Mouse (Mus musculus) heart, embryonic 14.5 days (tissue): Measurements from ENCODE around the gene Fgfr2. TPM values are rescaled to one million over a fixed set of nuclear protein-coding genes. Genes with fewer than 3 reads are reported as not detected.

Source experiments
- ATAC-seq: fragments of 200-750 bp; cut with Nextera tagmentation; 2 replicates; pipeline ENCODE4 v1.8.0; 2017; ENCODE audit warnings: low read depth, moderate TSS enrichment; ENCODE audit not compliant: insufficient number of reproducible peaks, insufficient read depth, low FRiP score
- H3K27ac ChIP-seq, 2 experiments: fragments of 200-500 bp in 1 of 2; fragments of 300-500 bp in 1 of 2; sonication (generic) in 1 of 2; replicated peaks in 1 of 2; 2 replicates each; pipeline ENCODE4 v1.5.1; 2012 to 2014; ENCODE audit warnings: low read depth in 2 of 2, low read length in 2 of 2, control low read depth in 1 of 2, mild to moderate bottlenecking in 1 of 2, mixed read lengths in 1 of 2; ENCODE audit not compliant: control insufficient read depth in 1 of 2, insufficient read depth in 1 of 2
- H3K27me3 ChIP-seq: fragments of 300-500 bp; sonication (generic); 2 replicates; pipeline ENCODE4 v1.6.1; 2014; ENCODE audit warnings: mild to moderate bottlenecking, low read length, control low read depth; ENCODE audit not compliant: control insufficient read depth, insufficient read depth
- H3K36me3 ChIP-seq: fragments of 300-500 bp; sonication (generic); 2 replicates; pipeline ENCODE4 v1.6.1; 2014; ENCODE audit warnings: mild to moderate bottlenecking, control low read depth, low read length, mixed read lengths; ENCODE audit not compliant: control insufficient read depth, insufficient read depth
- H3K4me1 ChIP-seq, 2 experiments: fragments of 200-500 bp in 1 of 2; fragments of 300-500 bp in 1 of 2; sonication (generic) in 1 of 2; 2 replicates each; pipeline ENCODE4 v1.6.1; 2012 to 2014; ENCODE audit warnings: low read length in 2 of 2, control low read depth in 1 of 2, mixed read lengths in 1 of 2; ENCODE audit not compliant: control insufficient read depth in 2 of 2, insufficient read depth in 2 of 2
- H3K4me2 ChIP-seq: fragments of 300-500 bp; sonication (generic); 2 replicates; pipeline ENCODE4 v1.6.1; 2014; ENCODE audit warnings: mild to moderate bottlenecking, low read length
- H3K4me3 ChIP-seq, 2 experiments: fragments of 200-500 bp in 1 of 2; fragments of 300-500 bp in 1 of 2; sonication (generic) in 1 of 2; 2 replicates each; pipeline ENCODE4 v1.5.1; 2012 to 2014; ENCODE audit warnings: low read length in 2 of 2, mild to moderate bottlenecking in 2 of 2, control low read depth in 1 of 2, low read depth in 1 of 2, moderate library complexity in 1 of 2; ENCODE audit not compliant: control insufficient read depth in 1 of 2, insufficient read depth in 1 of 2
- H3K9ac ChIP-seq: fragments of 300-500 bp; sonication (generic); 2 replicates; pipeline ENCODE4 v1.6.1; 2014; ENCODE audit warnings: mild to moderate bottlenecking, low read length
- H3K9me3 ChIP-seq: fragments of 300-500 bp; sonication (generic); 2 replicates; pipeline ENCODE4 v1.6.1; 2016; ENCODE audit warnings: low read length, control low read depth; ENCODE audit not compliant: control insufficient read depth
- WGBS: fragments of 180-500 bp; shearing (Covaris S2); extraction: QIAGEN DNeasy Blood & Tissue Kit; methylation state at CpG from one replicate; pipeline ENCODE4 v1.1.7; 2014; 5-methylcytosine and 5-hydroxymethylcytosine counted together
- polyA plus RNA-seq: library from polyadenylated mRNA; unstranded; fragments of >200 nt; fragmentation: Nextera tagmentation; extraction: Ambion mirVana; gene quantifications from 2 replicates; pipeline ENCODE4 v1.2.1, GENCODE M21; 2014

Fgfr2 gene
- polyA plus RNA-seq, 1 experiment from 2014 or later, result 22.4 TPM

- Histone ChIP-seq H3K27me3 (no peaks in the 10 kb centered on the region), H3K4me1 (peaks cover 5 to 26% of the 10 kb centered on the region in 2 experiments; a peak in 3 of 4 replicates), H3K36me3 (no peaks in the 10 kb centered on the region), H3K9ac (no peak overlapping the region), H3K9me3 (no peaks in the 10 kb centered on the region), H3K27ac (no peak overlapping the region), H3K4me3 (no peak overlapping the region), H3K4me2 (no peak overlapping the region)
- WGBS, result 86% methylated on average over 3 of the region's 3 CpGs
- ATAC-seq, result no peak
Measured at GRCm38 (mm10) chr7:132682336-132682735, 440.8 kb downstream of the Fgfr2 start.

GRCm38 (mm10) chr7:132681831-132682230, 441.3 kb downstream of the Fgfr2 start:
- 87% methylated on average over 1 of the region's 1 CpGs for WGBS
- Histone ChIP-seq H3K9me3 (no peaks in the 10 kb centered on the region), H3K4me2 (no peak overlapping the region), H3K27ac (no peak overlapping the region), H3K4me3 (no peak overlapping the region), H3K9ac (no peak overlapping the region), H3K4me1 (peaks cover 5 to 21% of the 10 kb centered on the region in 2 experiments; a peak in 3 of 4 replicates), H3K27me3 (no peaks in the 10 kb centered on the region), H3K36me3 (no peaks in the 10 kb centered on the region)
- no peak for ATAC-seq

- 87% methylated on average over 11 of the region's 11 CpGs for WGBS
- Histone ChIP-seq H3K36me3 (no peaks in the 10 kb centered on the region), H3K4me2 (no peak overlapping the region), H3K27me3 (no peaks in the 10 kb centered on the region), H3K9me3 (no peaks in the 10 kb centered on the region), H3K4me3 (no peak overlapping the region), H3K4me1 (peaks cover 3 to 17% of the 10 kb centered on the region in 2 experiments; a peak in 3 of 4 replicates), H3K9ac (no peak overlapping the region), H3K27ac (no peak overlapping the region)
- ATAC-seq, result no peak
Measured at GRCm38 (mm10) chr7:132681296-132681695, 441.9 kb downstream of the Fgfr2 start.

GRCm38 (mm10) chr7:132679549-132679948, 443.6 kb downstream of the Fgfr2 start:
- no peaks in the 10 kb centered on the region for H3K27me3 ChIP-seq
- H3K4me1 ChIP-seq, result peaks cover 3 to 18% of the 10 kb centered on the region in 2 experiments; a peak in 3 of 4 replicates
- WGBS, result 80% methylated on average over 6 of the region's 6 CpGs
- H3K4me2 ChIP-seq, result no peak overlapping the region
- H3K36me3 ChIP-seq, result no peaks in the 10 kb centered on the region
- H3K4me3 ChIP-seq, result no peak overlapping the region
- no peak overlapping the region for H3K9ac ChIP-seq
- no peaks in the 10 kb centered on the region for H3K9me3 ChIP-seq
- no peak overlapping the region for H3K27ac ChIP-seq
- no peak for ATAC-seq

- 58% methylated on average over 4 of the region's 4 CpGs for WGBS
- ATAC-seq, result no peak
- Histone ChIP-seq H3K27ac (no peak overlapping the region), H3K36me3 (no peaks in the 10 kb centered on the region), H3K4me1 (peaks cover 6 to 22% of the 10 kb centered on the region in 2 experiments), H3K4me2 (no peak overlapping the region), H3K9ac (no peak overlapping the region), H3K9me3 (no peaks in the 10 kb centered on the region), H3K4me3 (no peak overlapping the region), H3K27me3 (no peaks in the 10 kb centered on the region)
Measured at GRCm38 (mm10) chr7:132679117-132679516, 444.0 kb downstream of the Fgfr2 start.

- Histone ChIP-seq H3K9me3 (no peaks in the 10 kb centered on the region), H3K4me2 (no peak overlapping the region), H3K27me3 (no peaks in the 10 kb centered on the region), H3K4me3 (no peak overlapping the region), H3K27ac (no peak overlapping the region), H3K9ac (no peak overlapping the region), H3K36me3 (no peaks in the 10 kb centered on the region), H3K4me1 (peaks cover 8 to 12% of the 10 kb centered on the region in 2 experiments)
- ATAC-seq, result no peak
- 89% methylated on average over 2 of the region's 2 CpGs for WGBS
Measured at GRCm38 (mm10) chr7:132675922-132676321, 447.2 kb downstream of the Fgfr2 start.

- H3K9me3 ChIP-seq, result no peaks in the 10 kb centered on the region
- WGBS, result 36% methylated on average over 17 of the region's 17 CpGs
- H3K4me3 ChIP-seq, result no peak overlapping the region
- H3K27me3 ChIP-seq, result no peaks in the 10 kb centered on the region
- ATAC-seq, result peak; percentile 69
- 0 out of 2 replicates have a peak overlapping the region, but pooled peaks have one; percentile 3 for H3K9ac ChIP-seq
- H3K36me3 ChIP-seq, result no peaks in the 10 kb centered on the region
- peak overlapping the region; percentile 9 to 79 for H3K27ac ChIP-seq
- H3K4me1 ChIP-seq, result peaks cover 12% of the 10 kb centered on the region in 2 experiments
- no peak overlapping the region for H3K4me2 ChIP-seq
Measured at GRCm38 (mm10) chr7:132673931-132674755, 449.0 kb downstream of the Fgfr2 start.
